Mouse (Mus musculus): Measurements from ENCODE around the gene Top2b. TPM values are rescaled to one million over a fixed set of nuclear protein-coding genes. Genes with fewer than 3 reads are reported as not detected.

The Top2b gene
- 100 to 1,000 TPM in 1 of 2 experiments, 10 to 100 TPM in 1; 96.3 to 108 TPM for total RNA-seq (2021)

GRCm38 (mm10) chr14:16364878-16365337 is at the start of gene Top2b:
Top2b (plus strand) TSS chr14:16365179.
- intact Hi-C loops (cut with DNase I), result loop anchor here (2.0 to 5.0 kb wide), 3 partner anchors 48 to 1663 kb away; partner anchors contain the start of genes Ngly1, Oxsm and Slc4a7
- DNase-seq, result peak; percentile 98 to 99

GRCm38 (mm10) chr14:16316715-16317114 is 48.3 kb upstream of the Top2b start:
- intact Hi-C loops (cut with DNase I), result loop anchor here (5.0 kb wide), 1 partner anchor 51 kb away; the partner anchor contains the start of gene Top2b
- DNase-seq, result no peak

- intact Hi-C loops (cut with DNase I), result loop anchor here (5.0 kb wide), 1 partner anchor 47 kb away; the partner anchor contains the start of gene Top2b
- DNase-seq, result no peak
Observed at GRCm38 (mm10) chr14:16319818-16320217, 45.2 kb upstream of the Top2b start.

GRCm38 (mm10) chr14:16324394-16324793 is 40.6 kb upstream of the Top2b start:
- intact Hi-C loops (cut with DNase I), result no loop called here
- DNase-seq, result no peak

GRCm38 (mm10) chr14:16325208-16325607 is 39.8 kb upstream of the Top2b start:
- intact Hi-C loops (cut with DNase I), result no loop called here
- no peak for DNase-seq

GRCm38 (mm10) chr14:16328531-16328930 is 36.4 kb upstream of the Top2b start:
- peak; percentile 71 to 72 for DNase-seq

GRCm38 (mm10) chr14:16328959-16329480 is 36.0 kb upstream of the Top2b start:
- intact Hi-C loops (cut with DNase I), result no loop called here
- DNase-seq, result no peak

More at GRCm38 (mm10) chr14:16328531-16328930, 36.4 kb upstream of the Top2b start:
- intact Hi-C loops (cut with DNase I), result no loop called here

GRCm38 (mm10) chr14:16329756-16330155 is 35.2 kb upstream of the Top2b start:
- intact Hi-C loops (cut with DNase I), result loop anchor here (2.0 kb wide), 1 partner anchor 31 kb away; no protein-coding TSS in a partner anchor
- DNase-seq, result no peak

- DNase-seq, result no peak
- intact Hi-C loops (cut with DNase I), result no loop called here
Observed at GRCm38 (mm10) chr14:16334260-16334659, 30.7 kb upstream of the Top2b start.

GRCm38 (mm10) chr14:16335835-16336417 is 29.1 kb upstream of the Top2b start:
- intact Hi-C loops (cut with DNase I), result no loop called here

GRCm38 (mm10) chr14:16347505-16347904 is 17.5 kb upstream of the Top2b start:
- intact Hi-C loops (cut with DNase I), result no loop called here
- DNase-seq, result no peak

More at GRCm38 (mm10) chr14:16335835-16336417, 29.1 kb upstream of the Top2b start:
- no peak for DNase-seq

- intact Hi-C loops (cut with DNase I), result loop anchor here (2.0 kb wide), 1 partner anchor 29 kb away; no protein-coding TSS in a partner anchor
- no peak for DNase-seq
Observed at GRCm38 (mm10) chr14:16359704-16360103, 5.3 kb upstream of the Top2b start.

- intact Hi-C loops (cut with DNase I), result loop anchor here (2.0 kb wide), 1 partner anchor 115 kb away; the partner anchor contains the start of genes Ngly1 and Oxsm
Observed at GRCm38 (mm10) chr14:16364161-16364831, 683 bp upstream of the Top2b start.

GRCm38 (mm10) chr14:16365362-16366173 is 589 bp downstream of the Top2b start:
- peak; percentile 82 to 83 for DNase-seq
- intact Hi-C loops (cut with DNase I), result loop anchor here (2.0 to 5.0 kb wide), 3 partner anchors 48 to 1663 kb away; partner anchors contain the start of genes Ngly1, Oxsm and Slc4a7

More at GRCm38 (mm10) chr14:16364161-16364831, 683 bp upstream of the Top2b start:
- peak; percentile 72 to 80 for DNase-seq

- intact Hi-C loops (cut with DNase I), result loop anchor here (5.0 kb wide), 2 partner anchors 49 to 1664 kb away; partner anchors contain the start of gene Slc4a7
- no peak for DNase-seq
Observed at GRCm38 (mm10) chr14:16366174-16366889, 1.4 kb downstream of the Top2b start.

- DNase-seq, result no peak
- intact Hi-C loops (cut with DNase I), result loop anchor here (5.0 kb wide), 2 partner anchors 50 to 1665 kb away; partner anchors contain the start of gene Slc4a7
Observed at GRCm38 (mm10) chr14:16366986-16367385, 2.0 kb downstream of the Top2b start.

- intact Hi-C loops (cut with DNase I), result no loop called here
- DNase-seq, result no peak
Observed at GRCm38 (mm10) chr14:16372761-16373160, 7.8 kb downstream of the Top2b start.

- DNase-seq, result no peak
- intact Hi-C loops (cut with DNase I), result no loop called here
Observed at GRCm38 (mm10) chr14:16373190-16373589, 8.2 kb downstream of the Top2b start.

GRCm38 (mm10) chr14:16379917-16380570 is 15.1 kb downstream of the Top2b start:
- DNase-seq, result peak; percentile 83 to 85
- intact Hi-C loops (cut with DNase I), result loop anchor here (5.0 to 10.0 kb wide), 4 partner anchors 183 to 1515 kb away; partner anchors contain the start of gene Lrrc3b

Data from heart, postnatal 10 days (tissue).